Mouse (Mus musculus): Measurements from ENCODE around the gene Vps13c. TPM values are rescaled to one million over a fixed set of nuclear protein-coding genes. Genes with fewer than 3 reads are reported as not detected.

Vps13c gene
- polyA plus RNA-seq, 1 experiment, result 5.4 TPM

DNA sequence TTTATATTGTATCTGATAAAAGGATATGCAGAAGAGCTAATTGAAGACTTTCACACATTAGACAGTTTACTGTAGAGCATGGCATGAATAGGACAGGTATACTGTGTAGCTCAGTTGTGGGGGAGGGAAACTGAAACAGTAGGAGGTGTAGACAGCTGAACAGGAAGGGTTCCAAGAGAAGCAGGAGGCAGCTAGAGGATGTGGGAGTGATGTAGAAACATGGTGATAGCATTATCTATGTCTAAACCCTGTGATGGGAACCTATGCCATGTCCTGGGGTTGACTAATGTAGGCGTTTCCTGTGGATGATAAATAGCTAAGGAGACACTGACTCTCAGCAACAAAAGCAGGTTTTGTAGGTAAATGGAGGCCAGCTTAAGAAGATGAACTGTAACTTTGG lies 53.3 kb downstream of the Vps13c start:
- TF ChIP-seq GATA1 (IDR thresholded peaks at IDR 0.05; ENCODE audit: low read length), result no peak

DNA sequence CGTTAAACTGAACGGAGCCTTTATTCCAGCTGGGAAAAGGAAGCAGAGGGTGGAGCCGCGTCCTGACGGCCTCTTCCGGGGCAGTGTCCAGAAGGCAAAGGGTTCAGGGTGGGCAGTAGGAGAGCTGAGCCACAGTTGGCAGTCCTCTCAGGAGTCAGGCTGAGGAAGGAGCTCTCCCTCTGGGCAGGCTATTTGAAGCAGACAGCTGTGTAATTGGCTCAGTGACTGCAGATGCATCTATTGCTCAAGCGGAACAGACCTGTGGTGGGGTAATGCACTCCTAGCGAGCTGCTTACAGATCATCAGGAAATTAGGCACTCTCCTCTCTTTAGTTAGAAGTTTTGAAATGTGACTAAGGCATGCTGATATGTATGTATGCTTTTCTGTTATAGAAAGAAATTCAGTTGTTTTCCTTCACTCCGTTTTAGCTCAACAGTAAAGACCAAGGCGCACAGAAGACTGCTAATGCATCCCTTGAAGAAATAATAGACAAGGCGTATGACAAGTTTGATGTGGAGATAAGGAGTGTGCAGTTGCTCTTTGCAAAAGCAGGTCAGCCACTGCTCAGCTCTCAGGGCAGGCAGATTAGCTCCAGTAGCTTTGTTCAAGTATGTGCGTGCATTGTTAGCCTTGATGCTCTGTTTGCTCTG lies 56.6 kb downstream of the Vps13c start:
- no peak for TF ChIP-seq GATA1 (IDR thresholded peaks at IDR 0.05; ENCODE audit: low read length)

DNA sequence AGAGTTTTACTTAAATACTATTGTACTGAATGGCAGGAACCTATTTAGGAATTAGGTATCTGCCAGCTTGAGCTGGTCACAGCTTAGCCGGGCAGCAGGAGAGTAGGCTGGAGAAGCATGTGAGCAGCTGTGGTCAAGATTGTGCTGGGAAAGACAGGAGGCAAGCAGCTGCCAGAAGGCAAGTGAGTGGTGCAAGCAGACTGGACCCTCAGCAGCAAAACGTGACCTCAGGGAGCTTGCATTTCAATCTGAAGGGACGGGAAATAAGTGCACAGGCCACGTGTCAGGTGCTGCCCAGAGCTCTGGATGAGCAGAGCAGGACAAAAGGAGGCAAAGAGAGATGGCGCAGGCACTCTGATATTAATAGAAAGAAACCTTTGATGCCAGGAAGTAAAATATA lies 60.2 kb downstream of the Vps13c start:
- TF ChIP-seq GATA1 (IDR thresholded peaks at IDR 0.05; ENCODE audit: low read length), result no peak

DNA sequence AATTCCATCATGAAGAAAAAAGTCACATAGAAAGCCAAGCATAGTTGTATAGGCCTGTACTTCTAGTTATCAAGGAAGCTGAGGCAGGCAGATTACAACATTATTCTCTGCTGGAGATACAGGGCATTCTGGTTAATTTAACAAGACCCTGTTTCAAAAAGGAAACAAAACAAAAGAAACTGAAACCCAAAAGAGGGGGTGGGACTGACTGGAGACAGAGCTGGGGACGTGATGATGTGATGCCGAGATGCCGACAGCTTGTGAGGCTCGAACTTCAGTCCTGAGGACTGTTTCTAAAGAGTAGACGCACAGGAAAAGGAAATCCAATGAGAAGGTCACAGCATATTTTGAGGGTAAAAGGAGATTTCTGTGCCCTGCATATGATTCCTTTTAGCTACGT lies 64.2 kb downstream of the Vps13c start:
- no peak for TF ChIP-seq GATA1 (IDR thresholded peaks at IDR 0.05; ENCODE audit: low read length)

DNA sequence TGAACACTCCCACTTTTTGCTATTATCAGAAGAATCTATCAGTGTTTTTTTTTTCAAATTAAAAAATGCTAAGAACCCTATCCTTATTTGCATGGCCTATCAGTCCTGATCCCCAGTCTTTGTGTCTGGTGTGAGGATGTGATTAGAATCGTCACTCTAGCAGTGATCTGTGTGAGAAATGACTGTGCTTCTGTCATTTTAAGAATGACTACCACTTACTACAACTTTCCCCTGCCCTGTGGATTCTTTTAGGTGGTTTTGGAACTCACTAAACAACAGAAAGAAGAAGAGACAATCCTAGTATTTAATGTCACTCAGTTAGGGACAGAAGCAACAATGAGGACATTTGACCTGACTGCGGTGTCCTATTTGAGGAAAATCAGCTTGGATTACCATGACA lies 65.3 kb downstream of the Vps13c start:
- no peak for TF ChIP-seq GATA1 (IDR thresholded peaks at IDR 0.05; ENCODE audit: low read length)

DNA sequence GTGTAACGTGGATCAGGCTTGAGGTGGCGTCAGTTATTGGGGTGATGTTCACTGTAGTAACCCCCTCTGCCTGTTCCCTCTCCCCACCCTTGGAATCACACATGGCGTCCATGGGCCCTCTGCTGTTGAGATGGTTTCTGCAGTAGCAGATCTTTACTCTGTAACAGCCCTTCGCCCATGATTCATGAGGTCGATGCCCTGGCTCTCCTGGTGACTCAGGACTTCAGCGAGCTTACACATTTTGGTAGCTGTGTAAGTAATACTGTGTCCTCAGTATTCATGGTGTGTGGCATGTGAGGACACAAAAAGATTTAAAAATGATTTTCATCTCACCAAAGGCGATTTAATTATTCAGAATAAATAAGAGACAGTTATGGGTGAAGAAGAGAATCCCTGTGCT lies 74.5 kb downstream of the Vps13c start:
- TF ChIP-seq GATA1 (IDR thresholded peaks at IDR 0.05; ENCODE audit: low read length), result no peak

DNA sequence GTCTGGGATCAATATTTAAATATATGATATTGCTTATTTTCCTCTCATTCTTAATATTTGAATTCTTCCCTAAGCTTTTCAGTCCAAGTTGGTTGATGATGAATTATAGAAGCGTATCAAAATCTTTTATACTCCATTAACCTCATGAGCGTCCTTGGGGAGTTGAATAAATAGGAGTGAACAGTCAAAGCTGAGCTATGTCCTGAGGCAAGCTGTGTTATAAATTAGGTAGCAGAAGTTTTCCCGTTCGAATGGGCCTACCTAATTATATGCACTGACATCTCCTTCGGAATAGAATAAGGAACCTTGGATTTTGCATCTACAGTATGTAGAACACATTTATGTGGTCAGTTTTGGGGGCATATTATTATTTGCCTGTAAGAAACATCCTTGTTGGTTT lies 82.2 kb downstream of the Vps13c start:
- no peak for TF ChIP-seq GATA1 (IDR thresholded peaks at IDR 0.05; ENCODE audit: low read length)

DNA sequence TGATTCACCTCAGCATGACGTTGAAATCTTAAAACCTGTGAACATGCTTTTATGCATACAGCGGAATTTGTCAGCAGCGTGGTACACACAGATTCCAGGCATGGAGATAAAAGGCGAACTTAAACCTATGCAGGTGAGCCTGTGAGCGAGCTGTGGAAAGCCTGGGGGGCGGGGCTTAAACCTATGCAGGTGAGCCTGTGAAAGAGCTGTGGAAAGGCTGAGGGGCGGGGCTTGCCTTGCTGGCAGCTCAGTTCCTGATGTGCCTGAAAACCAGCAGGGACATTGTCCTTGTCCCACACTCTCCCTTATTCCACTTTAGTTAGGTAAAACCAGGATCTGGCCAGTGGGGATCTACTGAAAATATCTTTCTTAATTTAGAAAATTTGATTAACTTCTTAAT lies 90.4 kb downstream of the Vps13c start:
- no peak for TF ChIP-seq GATA1 (IDR thresholded peaks at IDR 0.05; ENCODE audit: low read length)

DNA sequence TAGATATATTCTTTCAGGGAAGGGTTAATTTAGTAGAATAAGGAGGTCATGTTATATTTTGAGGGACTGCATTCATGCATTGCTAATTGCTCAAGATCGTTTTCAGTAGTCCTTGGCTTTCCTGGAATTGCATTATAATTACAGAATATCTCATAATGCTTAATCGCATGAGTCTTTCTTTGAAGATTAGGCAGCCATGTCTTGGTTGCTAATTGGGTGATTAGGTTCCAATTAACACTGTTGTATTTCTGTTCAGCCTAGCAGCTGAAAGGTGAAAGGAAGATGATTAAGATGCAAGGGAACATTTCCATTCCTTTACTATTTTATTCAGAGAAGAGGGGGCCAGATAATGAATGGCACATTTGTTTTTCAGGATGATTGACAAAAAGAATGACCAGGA lies 97.1 kb downstream of the Vps13c start:
- no peak for TF ChIP-seq GATA1 (IDR thresholded peaks at IDR 0.05; ENCODE audit: low read length)

DNA sequence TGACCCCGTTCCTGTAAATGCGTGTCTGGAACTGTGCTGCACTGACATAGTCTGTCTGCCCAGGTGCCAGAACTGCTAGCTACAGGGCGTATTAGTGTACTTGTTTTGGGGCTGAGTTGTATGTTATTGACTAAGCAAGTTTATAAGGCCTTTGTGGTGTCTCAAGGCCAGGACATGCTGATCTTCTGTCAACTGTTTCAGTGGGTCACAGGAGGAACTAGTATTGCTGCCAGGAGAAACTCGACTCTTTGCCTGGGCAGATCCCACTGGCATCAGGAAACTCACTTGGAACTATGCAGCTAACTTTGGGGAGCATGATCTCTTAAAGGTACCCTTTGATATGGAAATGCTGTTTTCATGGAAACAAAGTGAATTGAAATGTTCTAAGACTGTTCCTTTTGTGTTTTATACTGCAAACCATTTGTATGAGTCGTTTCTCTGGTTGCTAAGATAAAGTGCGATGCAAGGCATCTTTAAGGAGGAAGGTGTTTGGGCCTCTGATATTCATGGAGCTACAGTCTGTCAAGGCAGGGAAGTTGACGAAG lies 115.3 kb downstream of the Vps13c start:
- no peak for TF ChIP-seq GATA1 (IDR thresholded peaks at IDR 0.05; ENCODE audit: low read length)

DNA sequence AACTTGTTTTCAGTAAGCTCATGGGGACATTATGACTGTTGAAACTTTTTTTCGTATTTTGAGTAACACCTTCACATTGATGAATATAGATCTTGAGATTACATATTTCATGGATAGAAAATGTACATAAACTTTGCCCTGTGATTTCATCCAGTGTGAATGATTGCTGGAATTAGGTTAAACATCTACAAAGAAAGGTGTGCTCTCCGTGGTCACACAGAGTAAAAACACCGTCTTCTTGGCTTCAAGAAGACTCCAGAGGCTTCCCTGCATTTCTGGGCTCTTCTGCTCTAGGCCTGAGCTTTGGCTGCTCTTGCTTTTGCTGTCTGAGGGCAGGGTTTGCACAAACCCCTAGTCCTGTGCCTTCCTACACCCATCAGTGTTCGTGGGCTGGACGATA lies 121.8 kb downstream of the Vps13c start:
- no peak for TF ChIP-seq GATA1 (IDR thresholded peaks at IDR 0.05; ENCODE audit: low read length)

DNA sequence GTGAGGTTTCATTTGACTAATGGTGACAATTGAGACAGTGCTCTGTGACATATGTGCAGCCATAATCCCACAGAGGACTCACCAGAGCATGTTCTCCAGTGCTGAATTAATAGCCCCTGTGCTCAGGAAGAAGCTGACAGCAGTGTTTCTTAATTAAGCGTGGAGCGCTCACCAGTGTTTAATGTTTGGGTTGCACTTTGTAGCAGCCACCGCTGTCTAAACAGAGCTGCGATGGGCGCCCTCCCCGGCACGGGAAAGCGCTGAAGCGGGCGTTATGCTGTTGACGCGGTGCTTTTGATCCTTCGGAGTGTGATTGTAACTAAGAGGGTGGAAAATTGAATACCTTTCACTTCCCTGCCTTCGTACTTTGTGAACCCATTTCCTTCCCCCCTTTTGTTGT lies 125.7 kb downstream of the Vps13c start:
- no peak for TF ChIP-seq GATA1 (IDR thresholded peaks at IDR 0.05; ENCODE audit: low read length)

DNA sequence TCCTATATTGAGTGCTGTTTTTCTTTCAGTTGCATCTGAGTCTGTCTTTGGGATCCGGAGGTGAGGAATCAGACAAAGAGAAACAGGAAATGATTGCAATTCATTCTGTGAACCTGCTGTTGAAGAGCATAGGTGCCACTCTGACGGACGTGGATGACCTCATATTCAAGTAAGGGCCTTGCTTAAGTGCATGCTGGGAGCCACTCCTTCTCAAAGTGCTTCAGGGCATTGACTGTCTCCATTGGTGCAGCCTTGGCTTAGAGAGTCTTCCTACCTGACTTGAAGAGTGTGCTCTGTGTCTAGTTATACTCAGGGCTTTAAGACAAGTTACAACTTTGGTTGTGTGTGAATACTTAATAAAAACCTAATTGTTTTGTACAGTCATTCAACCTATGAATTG lies 126.8 kb downstream of the Vps13c start:
- no peak for TF ChIP-seq GATA1 (IDR thresholded peaks at IDR 0.05; ENCODE audit: low read length)

DNA sequence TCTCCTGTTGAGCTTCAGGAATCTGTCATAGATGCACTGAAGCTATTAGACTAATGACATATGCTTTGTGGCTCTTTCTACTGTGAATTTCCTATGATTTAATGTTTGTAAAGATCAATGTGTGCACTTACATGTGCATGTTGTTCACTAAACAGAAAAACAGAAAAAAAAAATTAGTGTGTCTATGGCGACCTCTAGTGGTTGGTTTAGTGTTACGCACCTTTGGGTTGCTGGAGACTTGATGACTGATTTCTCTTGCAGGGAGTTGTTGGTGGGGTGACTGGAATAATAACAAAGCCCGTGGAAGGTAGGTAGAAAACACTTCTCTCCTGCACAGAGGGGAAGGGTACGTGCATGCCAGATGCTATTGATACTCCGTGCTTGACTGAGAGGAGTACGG lies 133.3 kb downstream of the Vps13c start:
- no peak for TF ChIP-seq GATA1 (IDR thresholded peaks at IDR 0.05; ENCODE audit: low read length)

DNA sequence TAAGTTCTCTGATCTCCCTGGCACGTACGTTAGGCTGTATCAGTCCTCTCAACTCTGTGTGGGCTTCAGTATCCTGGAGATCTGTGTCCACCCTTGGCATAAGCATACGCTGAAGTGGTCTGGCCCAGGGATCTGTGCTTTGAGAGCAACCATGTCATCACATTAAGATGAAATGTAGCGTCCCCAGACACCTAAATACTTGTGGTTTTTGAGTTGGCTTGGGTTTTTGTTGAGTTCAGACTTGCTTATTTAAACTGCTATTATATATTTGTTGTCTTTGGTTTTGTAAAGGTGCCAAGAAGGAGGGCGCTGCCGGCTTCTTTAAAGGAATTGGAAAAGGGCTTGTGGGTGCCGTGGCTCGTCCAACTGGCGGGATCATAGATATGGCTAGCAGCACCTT lies 135.3 kb downstream of the Vps13c start:
- no peak for TF ChIP-seq GATA1 (IDR thresholded peaks at IDR 0.05; ENCODE audit: low read length)

DNA sequence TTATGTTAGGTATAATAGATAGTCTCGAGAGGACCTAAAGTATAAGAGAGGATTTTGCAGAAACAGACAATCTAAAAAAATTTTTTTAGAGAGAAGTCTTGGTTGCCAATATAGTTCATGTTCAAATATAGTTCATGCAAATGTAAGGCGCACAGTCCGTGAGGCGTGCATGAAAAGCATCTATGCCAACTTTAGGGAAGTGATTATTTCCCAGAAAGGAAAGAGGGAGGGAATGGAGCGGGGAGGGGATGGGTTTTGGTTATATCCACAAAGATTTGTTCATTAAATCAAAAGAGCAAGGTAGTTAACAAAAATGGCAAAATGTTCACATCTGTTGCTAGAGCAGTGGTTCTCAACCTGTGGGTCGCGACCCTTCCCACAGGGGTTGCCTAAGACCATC lies 166.4 kb downstream of the Vps13c start:
- TF ChIP-seq GATA1 (IDR thresholded peaks at IDR 0.05; ENCODE audit: low read length), result no peak

DNA sequence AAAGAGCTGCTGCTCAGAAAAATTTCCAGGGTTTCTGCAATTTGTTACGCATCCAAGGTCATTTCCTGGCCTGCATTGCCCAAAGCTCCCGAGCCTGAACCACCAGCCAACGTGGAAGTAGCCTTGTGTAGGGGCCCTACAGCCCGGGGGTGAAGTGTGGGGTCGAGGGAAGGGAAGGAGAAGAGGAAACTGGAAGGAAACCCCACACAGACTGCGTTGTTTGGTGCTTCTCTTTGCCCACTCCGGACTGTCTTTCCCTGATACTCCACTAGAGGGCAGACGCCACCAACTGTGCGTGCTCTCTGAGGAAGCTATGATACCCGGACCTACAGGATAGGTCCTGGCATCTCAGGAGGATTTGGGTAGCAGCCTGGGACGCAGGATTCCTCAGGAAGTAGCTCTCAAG lies 174.8 kb downstream of the Vps13c start:
- TF ChIP-seq GATA1 (IDR thresholded peaks at IDR 0.05; ENCODE audit: low read length), result no peak

All from G1E-ER4 (cell line).